Comparison of ENCODE assay signal across 22 mouse cellular contexts in the genomic region with DNA sequence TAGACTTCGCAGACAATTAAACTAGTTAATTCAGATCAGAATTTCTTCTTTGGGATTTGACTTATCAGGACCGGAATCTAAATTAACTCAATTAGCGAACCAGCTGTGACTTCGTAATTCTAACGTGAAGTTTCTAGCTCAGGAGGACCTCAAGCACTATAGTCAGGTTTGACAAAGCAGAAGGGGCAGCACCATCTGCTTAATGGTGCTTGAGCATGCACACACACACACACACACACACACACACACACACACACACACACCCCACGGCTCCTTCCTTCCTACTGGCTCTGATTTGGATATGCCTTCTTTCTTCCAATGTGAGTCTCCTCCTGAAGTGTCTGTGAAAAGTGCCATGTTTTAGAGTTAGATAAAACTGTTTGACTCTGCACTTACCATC.
"Had no signal": no experiment of that assay in that cellular context is flagged by ENCODE, and none has a peak within 500 bp of the region (broad histone marks: within the 10 kb centered on the region; RNA-seq: fewer than 3 reads in every experiment).

No protein-coding gene starts in this region.

- H3K4me2 ChIP-seq: limb, embryonic 13.5 days; liver, embryonic 12.5 days; liver, embryonic 15.5 days; lung, embryonic 15.5 days had no signal

- ATAC-seq: intestine, postnatal 0 days; liver, embryonic 12.5 days had no signal

- H3K9ac ChIP-seq: limb, embryonic 13.5 days; liver, embryonic 12.5 days; liver, embryonic 15.5 days; lung, embryonic 15.5 days had no signal

- H3K36me3 ChIP-seq: limb, embryonic 10.5 days; limb, embryonic 13.5 days; liver, embryonic 12.5 days; liver, embryonic 15.5 days; lung, embryonic 15.5 days; midbrain, embryonic 10.5 days had no signal

- H3K4me3 ChIP-seq: layer of hippocampus, adult 2 months; limb, embryonic 10.5 days; limb, embryonic 13.5 days; liver, embryonic 12.5 days; liver, embryonic 15.5 days; lung, embryonic 15.5 days; megakaryocyte, embryonic 14.5 days; midbrain, embryonic 10.5 days; myocyte had no signal

- DNase-seq: kidney, adult 2 months; kidney, postnatal 25 days; layer of hippocampus, adult 9-11 months; liver; lung, adult 18-20 months; lung, postnatal 10 days; lung, postnatal 36 days; midbrain, embryonic 14.5 days; right cerebral cortex, postnatal 25 days; thymus, adult 18-20 months; thymus, postnatal 36 days had no signal

- H3K9me3 ChIP-seq: limb, embryonic 10.5 days; limb, embryonic 13.5 days; liver, embryonic 12.5 days; liver, embryonic 15.5 days; lung, embryonic 15.5 days; megakaryocyte, embryonic 14.5 days; midbrain, embryonic 10.5 days had no signal

- H3K27ac ChIP-seq: kidney, postnatal 0 days; layer of hippocampus, adult 2 months; limb, embryonic 10.5 days; limb, embryonic 13.5 days; liver, embryonic 12.5 days; liver, embryonic 15.5 days; lung, embryonic 15.5 days; midbrain, embryonic 10.5 days had no signal

- H3K4me1 ChIP-seq: liver, embryonic 12.5 days; liver, embryonic 15.5 days; midbrain, embryonic 10.5 days had no signal

- H3K27me3 ChIP-seq: liver, embryonic 15.5 days; lung, embryonic 15.5 days had no signal
